Mouse (Mus musculus) intestine, postnatal 0 days (tissue): Measurements from ENCODE around the gene Rfx4. TPM values are rescaled to one million over a fixed set of nuclear protein-coding genes. Genes with fewer than 3 reads are reported as not detected.

ENCODE experiments used
- ATAC-seq: fragments of 200-750 bp; cut with Nextera tagmentation; 2 replicates; pipeline ENCODE4 v1.8.0; 2017; ENCODE audit warnings: mild to moderate bottlenecking, moderate TSS enrichment, moderate library complexity
- H3K27ac ChIP-seq: fragments of 300-500 bp; sonication (generic); 2 replicates; pipeline ENCODE4 v1.5.1; 2014; ENCODE audit warnings: mild to moderate bottlenecking, low read depth, low read length, moderate library complexity
- H3K27me3 ChIP-seq: fragments of 300-500 bp; sonication (generic); replicated peaks from 2 replicates; pipeline ENCODE4 v1.6.1; 2014; ENCODE audit warnings: low read length, mixed read lengths; ENCODE audit not compliant: control insufficient read depth, insufficient read depth
- H3K36me3 ChIP-seq: fragments of 300-500 bp; sonication (generic); 2 replicates; pipeline ENCODE4 v1.6.1; 2014; ENCODE audit warnings: mild to moderate bottlenecking, moderate library complexity; ENCODE audit not compliant: control insufficient read depth, insufficient read depth
- H3K4me1 ChIP-seq: fragments of 300-500 bp; sonication (generic); replicated peaks from 2 replicates; pipeline ENCODE4 v1.6.1; 2014; ENCODE audit warnings: antibody characterized with exemption, low read length, mixed read lengths; ENCODE audit not compliant: control insufficient read depth, insufficient read depth
- H3K4me2 ChIP-seq: fragments of 300-500 bp; sonication (generic); replicated peaks from 2 replicates; pipeline ENCODE4 v1.6.1; 2014; ENCODE audit warnings: low read depth, mild to moderate bottlenecking, moderate library complexity
- H3K4me3 ChIP-seq: fragments of 300-500 bp; sonication (generic); 2 replicates; pipeline ENCODE4 v1.5.1; 2014; ENCODE audit warnings: low read depth, low read length
- H3K9ac ChIP-seq: fragments of 300-500 bp; sonication (generic); 2 replicates; pipeline ENCODE4 v1.6.1; 2014; ENCODE audit warnings: mild to moderate bottlenecking, low read depth, low read length
- H3K9me3 ChIP-seq: fragments of 300-500 bp; sonication (generic); 2 replicates; pipeline ENCODE4 v1.6.1; 2016; ENCODE audit warnings: mixed run types; ENCODE audit not compliant: control insufficient read depth
- CTCF ChIP-seq: sonication (generic); IDR thresholded peaks from 2 replicates; pipeline ENCODE4 v1.5.1; 2016; ENCODE audit warnings: low read depth, mild to moderate bottlenecking, control low read depth, antibody characterized with exemption, moderate library complexity
- WGBS: fragments of 180-500 bp; shearing (Covaris S2); extraction: QIAGEN DNeasy Blood & Tissue Kit; methylation state at CpG from one replicate; pipeline ENCODE4 v1.1.7; 2014; 5-methylcytosine and 5-hydroxymethylcytosine counted together
- polyA plus RNA-seq: library from polyadenylated mRNA; unstranded; fragments of >200 nt; fragmentation: Nextera tagmentation; extraction: Ambion mirVana; gene quantifications from 2 replicates; pipeline ENCODE4 v1.2.1, GENCODE M21; 2015

Gene Rfx4
- polyA plus RNA-seq, 1 experiment from 2014 or later, result not detected

DNA sequence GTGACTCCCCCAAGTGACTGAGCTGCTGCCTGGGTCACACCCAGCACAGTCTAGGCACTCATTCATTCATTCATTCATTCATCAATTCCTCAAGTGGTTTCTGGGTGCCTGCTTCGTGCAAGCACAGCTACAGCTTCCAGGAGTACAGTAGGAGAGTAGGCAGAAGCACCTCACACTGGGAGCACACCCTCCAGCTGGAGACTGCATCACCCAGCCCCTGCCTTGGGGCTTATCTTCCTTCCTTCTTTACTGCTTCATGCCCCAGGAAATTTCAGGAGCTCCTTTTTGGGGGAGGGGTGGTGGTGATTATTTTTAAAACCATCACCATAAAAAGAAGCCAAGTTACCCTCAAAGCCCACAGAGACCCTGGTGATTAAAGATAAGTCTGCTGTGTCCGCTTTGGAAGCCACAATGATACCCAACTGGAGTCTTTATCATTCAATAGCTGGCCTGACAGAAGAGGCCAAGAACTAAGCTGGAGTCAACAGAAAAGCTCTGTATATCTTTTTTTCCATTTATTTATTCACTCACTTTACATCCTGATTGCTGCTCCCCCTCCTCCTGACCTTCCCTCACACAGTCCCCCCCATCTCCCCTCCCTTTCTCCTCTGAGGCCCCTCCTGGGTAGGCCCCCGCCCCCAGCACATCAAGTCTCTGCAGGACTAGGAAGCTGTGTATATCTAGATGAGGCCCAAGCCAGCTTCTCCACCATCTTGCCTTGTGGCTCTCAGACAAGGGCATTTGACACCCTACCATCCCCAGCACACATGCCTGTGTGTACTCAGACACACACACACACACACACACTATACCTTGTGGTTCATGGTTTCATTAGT is 142.5 kb downstream of the Rfx4 start:
- Histone ChIP-seq H3K9me3 (no peaks in the 10 kb centered on the region), H3K4me2 (no peak overlapping the region), H3K4me1 (no peaks in the 10 kb centered on the region), H3K27me3 (no peaks in the 10 kb centered on the region), H3K4me3 (no peak overlapping the region), H3K27ac (no peak overlapping the region), H3K9ac (no peak overlapping the region), H3K36me3 (no peaks in the 10 kb centered on the region)
- TF ChIP-seq CTCF, result no peak
- ATAC-seq, result no peak
- WGBS, result 69% methylated on average over 3 of the region's 3 CpGs

- no peaks in the 10 kb centered on the region for H3K4me1 ChIP-seq
- no peaks in the 10 kb centered on the region for H3K9me3 ChIP-seq
- H3K36me3 ChIP-seq, result no peaks in the 10 kb centered on the region
- TF ChIP-seq CTCF, result no peak
- H3K4me3 ChIP-seq, result no peak overlapping the region
- WGBS, result 77% methylated on average over 5 of the region's 5 CpGs
- H3K27ac ChIP-seq, result no peak overlapping the region
- no peaks in the 10 kb centered on the region for H3K27me3 ChIP-seq
- no peak for ATAC-seq
- H3K9ac ChIP-seq, result no peak overlapping the region
- no peak overlapping the region for H3K4me2 ChIP-seq
Measured at GRCm38 (mm10) chr10:84901676-84902075, 145.8 kb downstream of the Rfx4 start.

- no peaks in the 10 kb centered on the region for H3K27me3 ChIP-seq
- H3K4me2 ChIP-seq, result no peak overlapping the region
- WGBS, result 33% methylated on average over 2 of the region's 2 CpGs
- H3K4me1 ChIP-seq, result no peaks in the 10 kb centered on the region
- H3K36me3 ChIP-seq, result no peaks in the 10 kb centered on the region
- no peak overlapping the region for H3K27ac ChIP-seq
- no peak for ATAC-seq
- TF ChIP-seq CTCF, result no peak
- H3K4me3 ChIP-seq, result no peak overlapping the region
- no peak overlapping the region for H3K9ac ChIP-seq
- H3K9me3 ChIP-seq, result no peaks in the 10 kb centered on the region
Measured at GRCm38 (mm10) chr10:84902213-84902612, 146.4 kb downstream of the Rfx4 start.

DNA sequence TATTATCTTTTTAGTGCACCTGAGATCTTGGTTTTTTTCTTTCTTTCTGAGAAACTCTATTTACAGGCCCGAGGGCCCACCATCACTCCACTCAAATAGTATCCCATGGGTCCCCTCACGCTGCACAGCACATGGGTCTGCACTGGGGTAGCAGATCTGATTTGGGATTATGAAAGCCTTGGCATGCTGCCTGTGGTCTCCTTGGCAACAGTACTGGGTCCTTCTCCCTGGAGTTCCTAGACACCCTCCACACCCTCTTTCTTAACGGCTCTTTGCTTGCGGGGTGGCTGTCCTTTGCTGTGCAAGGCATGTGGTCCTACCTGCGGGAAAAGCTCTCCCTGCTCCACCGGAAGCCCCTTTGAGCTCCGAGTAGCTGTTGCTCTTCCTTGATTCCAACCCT is 147.4 kb downstream of the Rfx4 start:
- no peaks in the 10 kb centered on the region for H3K4me1 ChIP-seq
- no peak overlapping the region for H3K4me3 ChIP-seq
- H3K27me3 ChIP-seq, result no peaks in the 10 kb centered on the region
- no peak overlapping the region; the same call in 1 of the 2 replicates for H3K4me2 ChIP-seq
- no peaks in the 10 kb centered on the region for H3K9me3 ChIP-seq
- ATAC-seq, result no peak
- H3K9ac ChIP-seq, result no peak overlapping the region
- no peak for TF ChIP-seq CTCF
- no peak overlapping the region for H3K27ac ChIP-seq
- WGBS, result 49% methylated on average over 7 of the region's 7 CpGs
- no peaks in the 10 kb centered on the region for H3K36me3 ChIP-seq

- Histone ChIP-seq H3K4me2 (peak overlapping the region; percentile 44), H3K9me3 (no peaks in the 10 kb centered on the region), H3K4me1 (no peaks in the 10 kb centered on the region), H3K4me3 (no peak overlapping the region), H3K36me3 (no peaks in the 10 kb centered on the region), H3K27me3 (no peaks in the 10 kb centered on the region), H3K27ac (no peak overlapping the region), H3K9ac (no peak overlapping the region)
- no peak for ATAC-seq
- 14% methylated on average over 5 of the region's 5 CpGs for WGBS
- TF ChIP-seq CTCF, result no peak
Measured at GRCm38 (mm10) chr10:84903742-84904141, 147.9 kb downstream of the Rfx4 start.

DNA sequence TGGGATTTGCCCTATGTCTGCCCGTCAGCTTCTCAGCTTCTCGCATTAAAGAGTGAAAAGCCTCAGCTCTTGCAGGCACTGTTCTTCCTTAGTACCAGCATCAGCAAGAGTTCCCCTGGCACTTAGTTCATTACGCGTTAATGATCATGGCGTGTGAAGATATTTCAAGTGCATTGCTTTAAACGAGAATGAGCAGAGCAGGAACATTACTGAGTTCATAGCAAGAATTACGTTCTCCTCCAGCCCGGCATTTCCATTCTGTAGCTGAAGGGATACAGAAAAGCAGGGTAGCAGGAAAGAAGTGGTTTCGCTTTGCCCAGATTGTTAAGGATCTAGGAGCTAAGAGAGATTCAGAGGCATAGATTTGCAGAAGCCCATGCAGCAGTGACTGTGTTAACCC is 151.0 kb downstream of the Rfx4 start:
- no peaks in the 10 kb centered on the region for H3K9me3 ChIP-seq
- TF ChIP-seq CTCF, result no peak
- H3K27me3 ChIP-seq, result no peaks in the 10 kb centered on the region
- no peak overlapping the region for H3K27ac ChIP-seq
- no peak overlapping the region for H3K4me2 ChIP-seq
- no peak for ATAC-seq
- H3K36me3 ChIP-seq, result no peaks in the 10 kb centered on the region
- 83% methylated on average over 9 of the region's 9 CpGs for WGBS
- no peaks in the 10 kb centered on the region for H3K4me1 ChIP-seq
- no peak overlapping the region for H3K9ac ChIP-seq
- H3K4me3 ChIP-seq, result no peak overlapping the region
